Mouse (Mus musculus) monocyte, adult 5-6 weeks (primary cell): ENCODE data around the gene Olfr57. TPM values are rescaled to one million over a fixed set of nuclear protein-coding genes. Genes with fewer than 3 reads are reported as not detected.
"Not testable (repeated sequence)": the region's sequence is repeated elsewhere in the genome, so short reads cannot be mapped to it uniquely, and the experiment has no call there.

Experiments
- ATAC-seq: fragments of 153-309, 156-312 bp; replicated peaks from 2 replicates; pipeline ENCODE4 v1.8.0; 2017; ENCODE audit warnings: mild to moderate bottlenecking; ENCODE audit not compliant: low TSS enrichment, insufficient number of reproducible peaks, severe bottlenecking, poor library complexity, low FRiP score
- total RNA-seq: library from RNA; stranded (forward); fragments of 200-1000, 200-491, 200-594 nt; gene quantifications from 3 replicates; pipeline ENCODE4 v1.2.3, GENCODE M21; 2017

The Olfr57 gene
- total RNA-seq: not detected in 3 replicates

GRCm38 (mm10) chr10:79028441-79028840 lies at the start of gene Olfr57:
Olfr57 (plus strand) TSS chr10:79028741.
- ATAC-seq: no peak

- ATAC-seq: no peak
These were observed 47.8 kb upstream of the Olfr57 start, which contains the start of gene Olfr1352 for GRCm38 (mm10) chr10:78980750-78981149. Olfr1352 (plus strand) TSS chr10:78981050.

- no peak for ATAC-seq
These were observed 16.4 kb upstream of the Olfr57 start, which contains the start of gene Olfr1351 for GRCm38 (mm10) chr10:79012172-79012571. Olfr1351 (plus strand) TSS chr10:79012472.

- ATAC-seq: not testable (repeated sequence)
These were observed 13.9 kb downstream of the Olfr57 start for GRCm38 (mm10) chr10:79042457-79042856.

- not testable (repeated sequence) for ATAC-seq
These were observed 28.8 kb downstream of the Olfr57 start for GRCm38 (mm10) chr10:79057370-79057769.

Other genes starting within 250 kb of the Olfr57 start
- gene Slc1a6, start 248.2 kb upstream of the Olfr57 start, total RNA-seq: not detected in 3 replicates
- not detected in 3 replicates for gene Olfr1356, start 176.6 kb upstream of the Olfr57 start, total RNA-seq
- not detected in 3 replicates for gene Olfr1355, start 153.2 kb upstream of the Olfr57 start, total RNA-seq
- gene Olfr1354, start 115.6 kb upstream of the Olfr57 start, total RNA-seq: not detected in 3 replicates
- gene Olfr8, start 78.1 kb upstream of the Olfr57 start, total RNA-seq: not detected in 3 replicates
- gene Olfr1353, start 65.4 kb upstream of the Olfr57 start, total RNA-seq: not detected in 3 replicates
- not detected in 3 replicates for gene Olfr1352, start 47.7 kb upstream of the Olfr57 start, total RNA-seq
- gene Olfr1351, start 16.3 kb upstream of the Olfr57 start, total RNA-seq: not detected in 3 replicates
- 11.4 to 26.3 TPM (median 16.1 TPM) in 3 replicates for gene 2610008E11Rik, start 68.9 kb downstream of the Olfr57 start, total RNA-seq
- gene Vmn2r80, start 120.0 kb downstream of the Olfr57 start, total RNA-seq: not detected in 3 replicates
- not detected in 3 replicates for gene Vmn2r81, start 219.0 kb downstream of the Olfr57 start, total RNA-seq